Mouse (Mus musculus) small intestine, adult 2 months (tissue): ENCODE results near the gene Vps9d1.

Experiments used
- CTCF ChIP-seq: fragments of 200-500 bp; IDR thresholded peaks from 2 replicates; pipeline ENCODE4 v1.5.1; 2012; ENCODE audit warnings: low read depth, mild to moderate bottlenecking, control low read depth, inconsistent platforms, low read length, moderate library complexity, mixed read lengths; ENCODE audit not compliant: insufficient replicate concordance, insufficient read length; ENCODE audit errors: extremely low read depth
- POLR2A ChIP-seq: fragments of 200-500 bp; IDR thresholded peaks from 2 replicates; pipeline ENCODE4 v1.6.1; 2012; ENCODE audit warnings: low read depth, mild to moderate bottlenecking, control low read depth, inconsistent platforms, low read length, moderate library complexity

DNA sequence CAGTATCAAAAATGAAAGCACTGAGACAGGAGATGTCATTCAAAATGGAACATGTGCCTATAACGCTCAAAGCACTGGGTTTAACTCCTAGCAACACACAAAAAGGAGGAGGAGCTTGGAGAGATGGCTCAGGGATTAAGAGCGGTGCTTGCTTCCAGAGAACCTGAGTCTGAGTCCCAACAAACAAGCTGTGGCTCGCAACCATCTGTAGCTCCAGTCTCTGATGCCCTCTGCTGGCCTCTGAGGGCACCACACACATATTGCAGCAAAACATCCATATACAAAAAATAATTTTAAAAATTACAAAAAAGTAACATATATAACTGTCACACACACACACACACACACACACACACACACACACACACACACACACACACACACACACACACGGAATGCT, 36.0 kb upstream of the Vps9d1 start:
- peak; percentile 65; the same call in 1 of the 2 replicates for TF ChIP-seq CTCF
- no peak for TF ChIP-seq POLR2A
